Mouse (Mus musculus) liver, embryonic 14.5 days (tissue): ENCODE measurements around the gene Ppil1.

Experiments used
- CTCF ChIP-seq: IDR thresholded peaks from 2 replicates; pipeline ENCODE4 v1.5.1; 2016; ENCODE audit warnings: antibody characterized with exemption, low read depth, control low read depth
- EP300 ChIP-seq: IDR thresholded peaks from 2 replicates; pipeline ENCODE4 v1.6.1; 2016; ENCODE audit warnings: antibody characterized with exemption, low read depth

DNA sequence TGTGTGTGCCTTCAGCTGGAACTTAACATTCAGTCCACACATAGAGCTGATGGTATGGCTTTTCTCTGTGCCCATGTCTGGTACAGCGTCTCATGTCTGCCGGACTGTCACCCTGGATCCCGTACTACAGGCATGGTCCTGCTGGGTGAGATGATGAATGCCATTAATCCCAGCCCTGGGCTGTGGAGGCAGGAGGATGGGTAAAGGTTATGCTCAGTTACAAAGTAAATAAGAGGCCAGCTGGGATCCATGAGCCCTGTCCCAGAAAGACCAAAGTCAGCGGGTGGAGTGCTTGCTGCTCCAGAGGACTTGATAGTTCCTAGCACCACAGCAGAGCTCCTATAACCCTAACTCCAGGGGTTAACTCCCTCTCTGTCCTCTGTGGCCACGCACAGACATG, 31.8 kb upstream of the Ppil1 start:
- TF ChIP-seq CTCF, result no peak
- no peak for TF ChIP-seq EP300
